Mouse (Mus musculus): ENCODE data around the gene Ccdc106. TPM values are rescaled to one million over a fixed set of nuclear protein-coding genes. Genes with fewer than 3 reads are reported as not detected.
"Not testable (repeated sequence)": the region's sequence is repeated elsewhere in the genome, so short reads cannot be mapped to it uniquely, and the experiment has no call there.

Gene Ccdc106
- polyA plus RNA-seq, 1 experiment from 2014 or later, result 15.6 TPM

- Histone ChIP-seq H3K27me3 (no peaks in the 10 kb centered on the region), H3K4me3 (no peak overlapping the region), H3K4me1 (peaks cover 28% of the 10 kb centered on the region), H3K9me3 (no peaks in the 10 kb centered on the region), H3K9ac (replicated peaks) (no peak overlapping the region), H3K4me2 (replicated peaks) (no peak overlapping the region), H3K27ac (replicated peaks) (no peak overlapping the region), H3K36me3 (peaks cover 15% of the 10 kb centered on the region)
- ATAC-seq (ENCODE audit: low FRiP score, low read depth), result no peak
- whole genome bisulfite sequencing, result 92% methylated on average over 16 of the region's 16 CpGs
These were observed 3.0 kb upstream of the Ccdc106 start for GRCm38 (mm10) chr7:5017352-5017751.

DNA sequence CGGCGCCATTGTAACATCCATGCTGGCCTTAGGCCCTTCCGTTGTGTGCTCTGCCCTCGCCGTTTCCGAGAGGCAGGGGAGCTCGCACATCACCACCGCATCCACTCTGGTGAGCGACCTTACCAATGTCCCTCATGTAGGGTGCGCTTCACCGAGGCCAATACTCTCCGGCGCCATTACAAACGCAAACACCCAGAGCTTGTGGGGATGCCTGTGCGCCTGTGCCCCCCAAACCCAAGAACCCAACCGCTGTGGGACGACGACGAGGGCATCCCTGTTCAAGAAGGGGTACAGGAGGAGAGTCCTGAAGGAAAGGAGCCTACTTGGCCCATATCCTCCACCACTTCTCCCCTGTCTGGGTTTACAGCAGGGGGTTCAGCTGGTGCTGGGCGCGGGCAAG, 2.4 kb upstream of the Ccdc106 start:
- Histone ChIP-seq H3K36me3 (peaks cover 15% of the 10 kb centered on the region), H3K9me3 (no peaks in the 10 kb centered on the region), H3K4me2 (replicated peaks) (no peak overlapping the region), H3K27ac (replicated peaks) (no peak overlapping the region), H3K4me1 (peaks cover 28% of the 10 kb centered on the region), H3K27me3 (no peaks in the 10 kb centered on the region), H3K4me3 (no peak overlapping the region), H3K9ac (replicated peaks) (no peak overlapping the region)
- ATAC-seq (ENCODE audit: low FRiP score, low read depth), result no peak
- 97% methylated on average over 21 of the region's 21 CpGs for WGBS

- ATAC-seq (ENCODE audit: low FRiP score, low read depth); H3K27me3 ChIP-seq; H3K9ac ChIP-seq (replicated peaks); H3K9me3 ChIP-seq: not testable (repeated sequence)
- 32% methylated on average over 8 of the region's 8 CpGs for WGBS
- Histone ChIP-seq H3K36me3 (peaks cover 31% of the 10 kb centered on the region), H3K4me3 (peak overlapping the region; percentile 93), H3K4me2 (replicated peaks) (peak overlapping the region; percentile 86), H3K4me1 (peaks cover 23% of the 10 kb centered on the region), H3K27ac (replicated peaks) (peak overlapping the region; percentile 94)
These were observed 777 bp upstream of the Ccdc106 start for GRCm38 (mm10) chr7:5019576-5019975.

- H3K9me3 ChIP-seq, result no peaks in the 10 kb centered on the region
- peak overlapping the region; percentile 93 for H3K4me3 ChIP-seq
- WGBS, result 0% methylated on average over 11 of the region's 15 CpGs
- H3K9ac ChIP-seq (replicated peaks), result peak overlapping the region; percentile 94
- peak overlapping the region; percentile 94 for H3K27ac ChIP-seq (replicated peaks)
- H3K4me1 ChIP-seq, result peaks cover 23% of the 10 kb centered on the region
- peaks cover 36% of the 10 kb centered on the region for H3K36me3 ChIP-seq
- no peaks in the 10 kb centered on the region for H3K27me3 ChIP-seq
- ATAC-seq (ENCODE audit: low FRiP score, low read depth), result 0 out of 2 replicates have a peak, but pooled peaks have one; percentile 1
- H3K4me2 ChIP-seq (replicated peaks), result peak overlapping the region; percentile 86
These were observed 332 bp downstream of the Ccdc106 start for GRCm38 (mm10) chr7:5020685-5021084.

DNA sequence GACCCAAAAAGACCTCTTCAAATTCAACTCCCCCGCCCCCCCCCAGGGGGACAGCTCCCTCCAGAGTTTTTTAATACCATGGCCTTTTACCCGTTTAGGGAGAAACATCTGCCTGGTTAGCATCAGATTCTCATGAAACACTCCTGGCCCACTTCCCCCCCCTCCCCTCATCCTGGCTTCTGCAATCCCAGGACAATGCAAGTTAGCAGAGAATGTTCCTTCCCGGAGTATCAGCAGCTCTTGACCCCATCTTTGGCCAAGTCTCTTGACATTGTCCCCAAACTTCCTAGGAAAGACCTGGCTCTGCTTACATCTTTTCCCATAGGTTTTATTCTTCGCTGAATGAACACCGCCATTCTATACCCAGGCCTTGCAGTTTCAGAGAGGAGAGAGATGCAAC, 844 bp downstream of the Ccdc106 start:
- peaks cover 36% of the 10 kb centered on the region for H3K36me3 ChIP-seq
- peak overlapping the region; percentile 93 for H3K4me3 ChIP-seq
- peak overlapping the region; percentile 86 for H3K4me2 ChIP-seq (replicated peaks)
- no peak for ATAC-seq (ENCODE audit: low FRiP score, low read depth)
- no peaks in the 10 kb centered on the region for H3K27me3 ChIP-seq
- peak overlapping the region; percentile 94 for H3K9ac ChIP-seq (replicated peaks)
- peak overlapping the region; percentile 94 for H3K27ac ChIP-seq (replicated peaks)
- H3K9me3 ChIP-seq, result no peaks in the 10 kb centered on the region
- H3K4me1 ChIP-seq, result peaks cover 18% of the 10 kb centered on the region
- 52% methylated on average over 5 of the region's 5 CpGs for WGBS

DNA sequence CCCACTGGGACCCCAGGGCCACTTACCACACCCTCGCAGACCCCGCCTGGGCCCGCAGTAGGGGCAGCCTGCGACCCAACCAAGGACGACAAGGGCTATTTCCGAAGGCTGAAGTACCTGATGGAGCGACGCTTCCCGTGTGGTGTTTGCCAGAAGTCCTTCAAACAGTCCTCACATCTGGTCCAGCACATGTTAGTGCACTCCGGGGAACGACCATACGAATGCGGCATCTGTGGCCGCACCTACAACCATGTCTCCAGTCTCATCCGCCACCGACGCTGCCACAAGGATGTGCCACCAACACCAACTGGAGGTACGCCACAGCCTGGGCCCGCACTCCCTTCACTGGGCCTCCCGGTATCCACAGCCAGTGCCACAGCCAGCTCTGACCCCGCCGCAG, 9.2 kb downstream of the Ccdc106 start:
- Histone ChIP-seq H3K36me3 (peaks cover 79% of the 10 kb centered on the region), H3K4me2 (replicated peaks) (no peak overlapping the region), H3K9me3 (peaks cover 30% of the 10 kb centered on the region), H3K4me3 (no peak overlapping the region), H3K4me1 (no peaks in the 10 kb centered on the region), H3K27ac (replicated peaks) (no peak overlapping the region), H3K27me3 (no peaks in the 10 kb centered on the region), H3K9ac (replicated peaks) (no peak overlapping the region)
- 92% methylated on average over 22 of the region's 22 CpGs for WGBS
- ATAC-seq (ENCODE audit: low FRiP score, low read depth), result no peak

- no peak overlapping the region for H3K4me3 ChIP-seq
- no peak for ATAC-seq (ENCODE audit: low FRiP score, low read depth)
These were observed 9.6 kb downstream of the Ccdc106 start for GRCm38 (mm10) chr7:5029946-5030345.

GRCm38 (mm10) chr7:5030554-5031275, 10.4 kb downstream of the Ccdc106 start:
- WGBS, result 86% methylated on average over 63 of the region's 63 CpGs
- H3K27me3 ChIP-seq, result no peaks in the 10 kb centered on the region
- no peak overlapping the region for H3K27ac ChIP-seq (replicated peaks)
- H3K4me3 ChIP-seq, result 0 out of 2 replicates have a peak overlapping the region, but pooled peaks have one; percentile 12
- peaks cover 30% of the 10 kb centered on the region for H3K9me3 ChIP-seq
- no peak overlapping the region for H3K9ac ChIP-seq (replicated peaks)
- ATAC-seq (ENCODE audit: low FRiP score, low read depth), result no peak; the same call in 1 of the 2 replicates
- no peaks in the 10 kb centered on the region for H3K4me1 ChIP-seq
- peaks cover 85% of the 10 kb centered on the region for H3K36me3 ChIP-seq
- H3K4me2 ChIP-seq (replicated peaks), result no peak overlapping the region

More at GRCm38 (mm10) chr7:5029946-5030345, 9.6 kb downstream of the Ccdc106 start:
- Histone ChIP-seq H3K27me3 (no peaks in the 10 kb centered on the region), H3K4me2 (replicated peaks) (no peak overlapping the region), H3K9ac (replicated peaks) (no peak overlapping the region), H3K9me3 (peaks cover 30% of the 10 kb centered on the region), H3K36me3 (peaks cover 79% of the 10 kb centered on the region), H3K27ac (replicated peaks) (no peak overlapping the region), H3K4me1 (no peaks in the 10 kb centered on the region)
- 92% methylated on average over 21 of the region's 21 CpGs for WGBS

DNA sequence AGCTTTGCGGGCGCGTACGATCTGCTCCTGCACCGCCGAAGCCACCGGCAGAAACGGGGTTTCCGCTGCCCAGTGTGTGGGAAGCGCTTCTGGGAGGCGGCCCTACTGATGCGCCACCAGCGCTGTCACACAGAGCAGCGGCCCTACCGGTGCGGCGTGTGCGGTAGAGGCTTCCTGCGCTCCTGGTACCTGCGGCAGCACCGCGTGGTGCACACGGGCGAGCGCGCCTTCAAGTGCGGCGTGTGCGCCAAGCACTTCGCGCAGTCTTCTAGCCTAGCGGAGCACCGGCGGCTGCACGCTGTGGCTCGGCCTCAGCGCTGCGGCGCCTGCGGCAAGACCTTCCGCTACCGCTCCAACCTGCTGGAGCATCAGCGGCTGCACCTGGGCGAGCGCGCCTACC, 11.1 kb downstream of the Ccdc106 start:
- Histone ChIP-seq H3K27me3 (no peaks in the 10 kb centered on the region), H3K27ac (replicated peaks) (no peak overlapping the region), H3K9me3 (peaks cover 30% of the 10 kb centered on the region), H3K36me3 (peaks cover 93% of the 10 kb centered on the region), H3K4me2 (replicated peaks) (no peak overlapping the region), H3K4me1 (no peaks in the 10 kb centered on the region), H3K9ac (replicated peaks) (no peak overlapping the region), H3K4me3 (no peak overlapping the region)
- no peak for ATAC-seq (ENCODE audit: low FRiP score, low read depth)
- 78% methylated on average over 46 of the region's 46 CpGs for WGBS

DNA sequence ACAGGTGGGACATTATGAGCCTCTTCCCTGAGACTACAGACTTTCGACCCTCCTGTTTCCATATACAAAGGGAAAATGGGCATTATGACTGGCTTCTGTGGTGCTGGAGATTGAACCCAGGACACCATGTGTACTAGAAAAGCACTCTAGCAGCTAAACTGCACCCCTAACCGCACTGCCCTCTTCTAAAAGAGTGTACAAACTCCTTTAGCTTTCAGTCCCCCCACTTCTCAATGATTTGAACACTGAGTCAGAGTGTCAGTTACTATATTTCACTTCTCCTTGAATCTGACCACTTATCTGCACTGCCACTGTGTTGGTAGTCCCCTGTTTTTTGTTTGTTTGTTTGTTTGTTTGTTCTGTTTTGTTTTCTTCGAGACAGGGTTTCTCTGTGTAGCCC, 13.5 kb downstream of the Ccdc106 start, which contains the start of gene 4632433K11Rik:
Gene 4632433K11Rik, plus strand, starts transcription at position 301 of the 400 bp plus-strand sequence.
- no peak within 1 kb of the TSS for H3K4me2 ChIP-seq (replicated peaks)
- ATAC-seq (ENCODE audit: low FRiP score, low read depth), result no peak
- H3K27me3 ChIP-seq, result no peaks in the 10 kb centered on the region
- 86% methylated on average over 3 of the region's 3 CpGs for WGBS
- H3K27ac ChIP-seq (replicated peaks), result no peak within 1 kb of the TSS
- H3K36me3 ChIP-seq, result peaks cover 77% of the 10 kb centered on the region
- H3K9ac ChIP-seq (replicated peaks), result no peak within 1 kb of the TSS
- peaks cover 30% of the 10 kb centered on the region for H3K9me3 ChIP-seq
- no peak within 1 kb of the TSS for H3K4me3 ChIP-seq
- peaks cover 10% of the 10 kb centered on the region for H3K4me1 ChIP-seq

DNA sequence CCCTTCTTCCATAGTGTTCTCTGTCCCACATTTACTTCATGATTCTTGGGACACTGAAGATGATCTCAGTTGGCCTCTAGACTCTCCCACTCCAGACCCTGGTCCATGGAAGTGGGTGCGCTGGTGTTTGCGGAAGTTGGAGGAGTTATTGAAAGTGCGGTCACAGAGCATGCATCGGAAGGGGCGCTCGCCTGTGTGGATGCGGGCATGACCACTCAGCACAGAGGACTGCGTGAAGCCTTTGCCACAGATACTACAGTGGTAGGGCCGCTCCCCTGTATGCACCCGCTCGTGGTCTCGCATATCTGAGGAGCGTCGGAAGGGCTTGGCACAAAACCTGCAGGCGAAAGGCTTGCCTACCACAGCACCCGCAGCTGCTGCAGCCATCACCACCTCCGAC, 15.3 kb downstream of the Ccdc106 start:
- H3K9me3 ChIP-seq, result peaks cover 15% of the 10 kb centered on the region
- WGBS, result 92% methylated on average over 17 of the region's 17 CpGs
- peaks cover 58% of the 10 kb centered on the region for H3K36me3 ChIP-seq
- H3K4me3 ChIP-seq, result no peak overlapping the region
- H3K4me1 ChIP-seq, result peaks cover 18% of the 10 kb centered on the region
- ATAC-seq (ENCODE audit: low FRiP score, low read depth), result no peak
- no peak overlapping the region for H3K27ac ChIP-seq (replicated peaks)
- no peak overlapping the region for H3K9ac ChIP-seq (replicated peaks)
- no peak overlapping the region for H3K4me2 ChIP-seq (replicated peaks)
- H3K27me3 ChIP-seq, result no peaks in the 10 kb centered on the region

- Histone ChIP-seq H3K4me1 (peaks cover 18% of the 10 kb centered on the region), H3K27ac (replicated peaks) (no peak overlapping the region), H3K9ac (replicated peaks) (no peak overlapping the region), H3K36me3 (peaks cover 53% of the 10 kb centered on the region), H3K4me3 (no peak overlapping the region), H3K9me3 (peaks cover 10% of the 10 kb centered on the region), H3K27me3 (no peaks in the 10 kb centered on the region), H3K4me2 (replicated peaks) (no peak overlapping the region)
- ATAC-seq (ENCODE audit: low FRiP score, low read depth), result no peak
- WGBS, result 93% methylated on average over 9 of the region's 9 CpGs
These were observed 15.8 kb downstream of the Ccdc106 start for GRCm38 (mm10) chr7:5036136-5036535.

All from midbrain, embryonic 12.5 days (tissue).